Mouse (Mus musculus) left cerebral cortex, adult 2 months (tissue): ENCODE results near the gene Atp6v0a4. TPM values are rescaled to one million over a fixed set of nuclear protein-coding genes. Genes with fewer than 3 reads are reported as not detected.

Source experiments
- DNase-seq, 2 experiments: peaks; one replicate each; pipeline ENCODE4 v3.0.0; 2021 to 2022; ENCODE audit warnings: low spot score in 2 of 2, mixed read lengths in 1 of 2; ENCODE audit errors: extremely low spot score in 1 of 2
- H3K27ac ChIP-seq: fragments of 200-600 bp; 2 replicates; pipeline ENCODE4 v1.8.1; 2022
- H3K4me3 ChIP-seq: fragments of 200-600 bp; 2 replicates; pipeline ENCODE4 v1.8.1; 2022
- CTCF ChIP-seq: fragments of 200-600 bp; IDR thresholded peaks from 2 replicates; pipeline ENCODE4 v1.8.1; 2022; ENCODE audit warnings: antibody characterized with exemption, mild to moderate bottlenecking, moderate library complexity
- intact Hi-C: fragments of 180-260 bp; cut with DNase I; formaldehyde crosslinking; loops from one replicate; pipeline ENCODE4 v1.15.1; 2025
- total RNA-seq, 2 experiments: library from RNA; stranded (reverse); gene quantifications; 2 replicates each; pipeline ENCODE4 v1.2.3; 2021

The Atp6v0a4 gene
- total RNA-seq, 2 experiments from 2014 or later: 2.0 to 2.3 TPM

DNA sequence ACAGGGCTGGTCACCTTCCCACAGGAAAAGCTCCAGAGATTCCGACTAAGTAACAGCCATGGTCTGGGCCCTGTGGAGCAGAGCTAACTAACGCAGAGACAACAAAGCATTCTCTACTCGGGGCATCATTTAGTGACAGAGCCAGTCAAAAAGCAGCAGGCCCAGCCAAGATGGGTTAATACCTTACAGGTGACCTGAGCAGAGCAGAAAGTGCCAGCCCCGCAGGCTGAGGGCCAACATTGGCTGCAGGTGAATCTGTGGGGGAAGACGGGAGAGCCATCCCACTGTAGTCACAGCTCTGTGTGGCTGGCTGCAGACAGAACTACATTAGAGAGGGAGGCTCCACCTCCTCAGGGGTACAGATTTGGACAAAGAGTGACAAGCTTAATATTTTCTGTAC is 22.9 kb upstream of the Atp6v0a4 start:
- DNase-seq: no peak
- H3K4me3 ChIP-seq: no peak overlapping the region
- no peak for TF ChIP-seq CTCF
- intact Hi-C loops: no loop called here
- H3K27ac ChIP-seq: no peak overlapping the region

DNA sequence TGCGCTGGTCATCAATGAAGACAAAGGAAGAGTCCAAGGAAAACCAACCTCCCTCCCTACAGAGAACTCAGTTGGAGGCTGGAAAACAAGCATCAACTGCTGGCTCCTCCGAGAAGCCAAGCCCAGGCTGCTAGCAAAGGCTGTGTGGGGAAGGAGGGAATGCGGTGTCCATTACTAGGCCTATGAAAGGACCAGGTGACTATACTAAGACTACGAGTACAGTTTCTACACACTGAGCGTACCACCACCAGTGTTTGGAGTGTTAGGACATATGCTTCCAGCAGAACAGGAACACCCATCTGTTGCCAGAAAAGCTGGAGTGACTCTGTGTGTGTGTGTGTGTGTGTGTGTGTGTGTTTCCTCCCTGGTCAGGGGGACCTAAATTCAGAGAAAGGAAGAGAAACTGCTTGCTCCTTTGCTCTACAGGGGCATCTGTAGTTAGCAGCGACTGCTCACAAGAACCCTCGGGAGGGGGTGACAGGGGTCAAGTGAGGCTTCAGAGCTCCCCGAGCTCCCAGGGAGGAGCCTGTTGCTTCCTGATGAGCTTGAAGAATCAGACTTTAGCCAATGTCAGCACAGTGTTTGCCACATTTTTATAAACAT is 21.2 kb upstream of the Atp6v0a4 start:
- TF ChIP-seq CTCF: no peak
- intact Hi-C loops: no loop called here
- DNase-seq: no peak
- Histone ChIP-seq H3K4me3 (no peak overlapping the region), H3K27ac (peak overlapping the region; percentile 9; the same call in 1 of the 2 replicates)

DNA sequence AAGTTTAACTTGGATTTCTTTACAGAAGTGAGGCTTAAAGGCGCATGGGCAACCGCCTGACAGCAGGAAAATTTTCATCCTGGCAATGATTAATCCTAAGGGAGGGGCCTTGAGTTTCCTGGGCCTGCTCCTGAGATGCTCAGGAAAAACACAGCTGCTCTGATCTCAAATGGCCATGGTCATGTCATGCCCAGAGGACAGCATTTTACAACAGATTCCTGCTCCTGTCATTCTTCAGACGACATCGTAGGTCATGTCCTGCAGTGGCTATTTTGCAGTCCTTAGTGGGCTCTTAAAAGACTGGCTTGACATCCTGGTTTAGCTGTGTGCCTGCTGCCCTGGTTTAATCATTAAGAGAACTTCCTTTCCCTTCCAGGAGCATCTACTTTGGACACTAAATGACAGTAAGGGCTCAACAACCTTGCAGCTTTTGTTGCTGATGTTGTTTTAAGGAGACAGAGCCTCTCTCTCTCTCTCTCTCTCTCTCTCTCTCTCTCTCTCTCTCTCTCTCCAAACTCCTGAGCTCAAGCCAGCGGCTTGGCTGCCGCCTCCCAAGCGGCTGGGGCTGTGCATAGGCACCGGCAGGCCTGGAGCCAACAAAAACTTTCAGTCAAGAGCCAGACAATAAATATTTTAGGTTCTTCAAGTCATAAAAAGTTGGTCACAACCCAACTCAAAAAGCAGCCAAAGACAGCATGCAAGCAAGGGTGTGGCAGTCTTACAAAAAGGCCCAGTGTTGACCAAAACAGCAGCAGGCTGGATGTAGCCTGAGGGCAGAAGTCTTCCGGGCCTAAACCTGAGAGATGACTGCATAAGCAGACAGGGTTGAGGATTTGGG is 20.0 kb upstream of the Atp6v0a4 start:
- Histone ChIP-seq H3K27ac (no peak overlapping the region), H3K4me3 (no peak overlapping the region)
- no peak for DNase-seq
- intact Hi-C loops: no loop called here
- TF ChIP-seq CTCF: no peak

DNA sequence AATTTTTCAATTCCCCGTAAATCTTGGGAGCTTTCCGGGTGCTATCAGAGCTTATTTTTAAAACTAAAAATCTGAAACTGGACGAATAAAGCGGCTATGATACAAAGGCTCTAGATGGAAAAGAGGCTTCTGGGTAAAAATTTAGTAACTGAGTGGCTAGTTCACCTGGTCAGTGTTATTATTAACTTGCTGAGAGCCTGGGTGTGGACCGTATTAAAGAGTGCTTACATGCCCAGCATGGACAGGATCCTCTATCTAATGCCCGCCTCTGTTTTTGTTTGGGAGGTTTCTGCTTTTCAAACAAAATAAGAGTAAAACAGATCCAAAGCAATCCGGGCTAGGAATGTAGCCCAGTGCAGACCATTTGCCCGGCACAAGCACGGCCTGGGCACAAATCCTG is 16.0 kb upstream of the Atp6v0a4 start:
- no peak for TF ChIP-seq CTCF
- no peak for DNase-seq
- Histone ChIP-seq H3K4me3 (no peak overlapping the region), H3K27ac (no peak overlapping the region)
- intact Hi-C loops: no loop called here

DNA sequence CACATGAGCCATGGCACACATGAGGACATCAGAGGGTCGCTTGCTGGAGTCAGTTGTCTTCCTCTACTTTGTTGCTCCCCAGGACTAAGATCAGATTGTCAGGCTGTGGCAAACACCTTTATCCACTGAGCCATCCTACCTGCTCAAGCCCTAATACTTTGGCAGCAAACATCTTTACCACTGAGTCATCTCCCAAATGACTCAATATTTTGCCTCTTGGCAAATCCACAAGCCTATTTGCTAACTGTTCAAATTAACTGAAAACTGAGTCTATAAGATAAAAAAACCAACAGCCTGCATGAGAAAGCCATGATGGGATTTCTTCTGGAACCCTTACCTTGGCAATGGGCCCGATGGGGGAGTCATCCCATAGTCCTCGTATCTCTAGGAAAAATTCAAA is 14.7 kb upstream of the Atp6v0a4 start:
- no peak overlapping the region for H3K4me3 ChIP-seq
- intact Hi-C loops: loop anchor here (10.0 kb wide), 1 partner anchor 134 kb away; no protein-coding TSS in a partner anchor
- DNase-seq: no peak
- no peak overlapping the region for H3K27ac ChIP-seq
- no peak for TF ChIP-seq CTCF

DNA sequence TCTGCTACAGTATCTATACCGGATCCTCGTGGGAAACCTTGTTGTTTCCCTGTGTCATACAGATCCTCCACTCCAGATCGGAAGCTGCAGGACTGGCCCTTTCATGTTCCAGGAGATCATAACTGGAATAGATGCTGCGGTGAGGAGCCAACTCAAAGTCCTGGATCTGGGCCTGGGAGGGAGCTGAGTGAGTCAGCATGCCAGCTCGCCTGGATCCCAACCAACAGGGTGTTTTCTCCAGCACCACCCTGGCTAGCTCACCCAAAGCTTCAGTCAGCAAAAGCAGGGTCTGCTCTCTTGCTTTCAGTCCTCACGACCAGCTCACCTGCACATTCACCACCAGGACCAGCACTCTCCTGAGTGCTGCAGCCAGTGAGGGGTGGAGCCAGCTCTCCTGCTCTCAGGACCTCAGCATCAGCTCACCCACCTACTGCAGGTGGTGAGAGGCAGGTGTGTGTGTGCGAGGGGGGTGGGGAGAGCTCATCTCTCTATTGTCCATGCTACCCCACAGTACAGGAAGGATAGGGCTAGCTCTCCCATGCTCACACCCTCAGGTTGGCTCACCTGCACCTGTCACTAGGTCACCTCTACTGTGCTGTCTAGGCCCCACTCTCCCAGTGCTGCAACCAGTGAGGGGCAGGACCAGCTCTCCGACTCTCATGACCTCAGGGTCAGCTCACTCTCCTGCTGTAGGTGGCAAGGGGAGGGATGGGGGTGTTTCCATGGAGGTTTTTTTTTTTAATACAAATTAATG is 10.6 kb upstream of the Atp6v0a4 start:
- H3K4me3 ChIP-seq: no peak overlapping the region
- H3K27ac ChIP-seq: peak overlapping the region; percentile 66
- intact Hi-C loops: loop anchor here (10.0 kb wide), 1 partner anchor 130 kb away; no protein-coding TSS in a partner anchor
- DNase-seq: peak; percentile 49 to 74
- no peak for TF ChIP-seq CTCF

DNA sequence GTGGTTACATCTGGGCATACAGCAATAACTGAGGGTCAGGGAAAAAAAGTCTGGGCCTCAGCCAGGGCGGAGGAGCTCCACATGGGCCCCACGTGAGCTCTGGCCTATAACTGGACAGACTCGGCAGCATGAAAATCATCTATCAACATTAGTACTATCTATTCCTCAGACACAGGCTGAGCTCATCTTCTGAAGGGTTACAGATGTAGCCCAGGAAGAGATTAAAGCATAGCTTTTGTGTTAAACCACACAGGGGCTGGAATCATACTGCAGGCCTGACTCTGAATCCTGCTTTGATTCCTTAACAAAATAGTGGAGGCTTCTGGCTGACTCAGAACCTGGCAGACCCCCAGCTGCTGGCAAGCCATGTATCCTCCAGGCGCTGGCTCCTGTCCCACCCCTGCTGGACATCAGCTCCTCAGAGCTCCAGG is 7.4 kb upstream of the Atp6v0a4 start:
- intact Hi-C loops: loop anchor here (10.0 kb wide), 1 partner anchor 127 kb away; no protein-coding TSS in a partner anchor
- DNase-seq: no peak
- TF ChIP-seq CTCF: no peak
- Histone ChIP-seq H3K27ac (no peak overlapping the region), H3K4me3 (no peak overlapping the region)

DNA sequence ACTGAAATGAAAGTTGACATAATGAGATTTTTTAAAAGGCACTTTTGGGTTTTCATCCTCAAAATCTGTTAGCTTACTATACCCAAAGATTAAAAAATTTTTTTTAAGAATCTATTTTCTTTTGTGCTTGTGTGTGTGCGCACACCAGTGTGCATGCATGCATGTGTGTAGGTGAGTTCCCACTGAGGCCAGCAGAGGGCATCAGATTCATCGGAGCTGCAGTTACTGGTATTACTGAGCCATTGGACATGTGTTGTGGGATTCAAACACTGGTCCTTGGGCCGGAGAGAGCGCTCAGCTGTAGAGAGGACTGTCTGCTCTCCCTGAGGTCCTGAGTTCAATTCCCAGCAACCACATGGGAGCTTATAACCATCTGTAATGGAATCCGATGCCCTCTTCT is 5.5 kb upstream of the Atp6v0a4 start:
- H3K27ac ChIP-seq: no peak overlapping the region
- TF ChIP-seq CTCF: peak; percentile 30
- intact Hi-C loops: loop anchor here (10.0 kb wide), 1 partner anchor 125 kb away; no protein-coding TSS in a partner anchor
- DNase-seq: no peak
- H3K4me3 ChIP-seq: no peak overlapping the region

DNA sequence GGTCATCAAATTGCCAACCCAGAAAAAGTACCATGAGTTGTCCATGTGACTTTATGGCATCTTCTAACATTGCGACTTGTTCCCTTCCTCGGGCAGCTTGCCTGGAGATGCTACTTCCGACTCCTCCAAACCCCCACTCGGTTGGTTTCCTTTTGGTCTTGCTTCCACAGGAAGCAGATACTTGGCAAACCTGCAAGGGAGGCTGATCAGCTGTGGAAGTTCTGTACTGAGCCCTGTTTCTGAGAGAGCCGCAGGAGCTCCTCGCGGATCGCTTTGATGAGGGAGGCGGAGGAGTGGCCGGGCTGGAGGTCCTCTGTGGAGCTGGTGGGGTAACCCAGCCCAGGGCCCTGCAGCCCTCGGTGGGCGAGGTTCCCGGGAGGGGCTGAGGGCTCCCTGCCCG is 3.7 kb upstream of the Atp6v0a4 start:
- DNase-seq: no peak
- intact Hi-C loops: no loop called here
- Histone ChIP-seq H3K4me3 (no peak overlapping the region), H3K27ac (no peak overlapping the region)
- TF ChIP-seq CTCF: no peak

DNA sequence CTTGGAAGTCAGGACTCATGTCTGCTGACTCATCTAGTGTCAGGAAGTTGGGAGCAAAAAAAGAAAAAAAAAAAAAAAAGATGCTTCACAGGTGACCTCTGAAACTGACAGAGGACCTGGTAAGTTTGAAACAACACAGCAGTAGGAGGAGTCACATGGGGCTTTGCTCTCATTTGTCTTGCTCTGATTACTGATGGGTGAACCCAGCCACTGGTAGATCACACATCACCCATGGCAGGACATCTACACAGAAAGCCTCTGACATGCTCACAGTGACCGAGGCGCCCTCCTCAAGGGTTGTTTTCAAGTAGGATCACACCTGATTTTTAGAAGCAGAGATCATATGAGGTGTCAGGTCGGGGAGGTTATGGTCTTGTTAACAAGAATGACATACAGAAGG is 1.1 kb upstream of the Atp6v0a4 start:
- no peak for DNase-seq
- no peak for TF ChIP-seq CTCF
- intact Hi-C loops: no loop called here
- H3K27ac ChIP-seq: no peak overlapping the region
- H3K4me3 ChIP-seq: no peak overlapping the region

DNA sequence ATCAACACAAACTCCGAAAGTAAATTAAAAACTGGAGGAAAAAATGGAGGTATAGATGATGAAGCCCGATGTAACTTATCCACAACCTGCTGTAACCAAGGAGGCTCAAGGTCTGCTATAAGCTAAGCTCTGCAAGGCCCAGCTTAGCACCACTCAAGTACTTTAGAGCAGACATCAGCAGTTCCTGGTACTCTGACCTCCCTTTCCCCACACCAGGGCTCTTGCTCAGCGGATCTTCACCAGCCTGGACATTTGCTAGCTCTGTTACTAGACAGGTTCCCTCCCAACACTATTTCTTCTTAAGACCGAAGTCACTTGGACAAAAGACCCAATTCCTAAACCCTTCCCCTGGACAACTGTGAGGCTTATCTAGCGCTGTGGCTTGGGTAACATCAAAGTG is 496 bp upstream of the Atp6v0a4 start:
- intact Hi-C loops: no loop called here
- Histone ChIP-seq H3K27ac (no peak overlapping the region), H3K4me3 (no peak overlapping the region)
- TF ChIP-seq CTCF: no peak
- no peak for DNase-seq
